Mouse (Mus musculus) embryonic fibroblast, embryonic 13.5 days (primary cell): Measurements from ENCODE around the gene Gm20388.

ENCODE experiments used
- CTCF ChIP-seq: IDR thresholded peaks from 2 replicates; pipeline ENCODE4 v1.5.1; 2011; ENCODE audit warnings: mild to moderate bottlenecking, control low read depth, low read length, moderate library complexity, borderline replicate concordance; ENCODE audit not compliant: insufficient read depth
- POLR2A ChIP-seq: IDR thresholded peaks from 2 replicates; pipeline ENCODE4 v1.6.1; 2011; ENCODE audit warnings: low read depth, mild to moderate bottlenecking, control low read depth, low read length, moderate library complexity

GRCm38 (mm10) chr8:122192771-122193170, 2282.1 kb downstream of the Gm20388 start:
- no peak for TF ChIP-seq CTCF
- no peak for TF ChIP-seq POLR2A
